Mouse (Mus musculus) right cerebral cortex, postnatal 4 days (tissue): Measurements from ENCODE around the gene Bclaf1.

Source experiments
- DNase-seq: peaks from one replicate; pipeline ENCODE4 v3.0.0-alpha.2; 2022

The Bclaf1 gene

GRCm38 (mm10) chr10:20317466-20317865, 5.2 kb downstream of the Bclaf1 start:
- no peak for DNase-seq

GRCm38 (mm10) chr10:20326226-20326625, 14.0 kb downstream of the Bclaf1 start:
- no peak for DNase-seq

GRCm38 (mm10) chr10:20331262-20331661, 19.0 kb downstream of the Bclaf1 start:
- DNase-seq = no peak

GRCm38 (mm10) chr10:20337872-20338271, 25.6 kb downstream of the Bclaf1 start:
- DNase-seq = no peak

- no peak for DNase-seq
Observed at GRCm38 (mm10) chr10:20345736-20346135, 33.5 kb downstream of the Bclaf1 start.

GRCm38 (mm10) chr10:20347285-20348214, 35.3 kb downstream of the Bclaf1 start, which contains the start of gene Mtfr2:
Mtfr2 (plus strand) TSS chr10:20347770.
- peak; percentile 96 for DNase-seq

- DNase-seq = no peak
Observed at GRCm38 (mm10) chr10:20348894-20349293, 36.6 kb downstream of the Bclaf1 start.

GRCm38 (mm10) chr10:20361542-20362449, 49.5 kb downstream of the Bclaf1 start:
- DNase-seq = no peak

GRCm38 (mm10) chr10:20362450-20363118, 50.3 kb downstream of the Bclaf1 start:
- DNase-seq = no peak

GRCm38 (mm10) chr10:20372046-20372445, 59.8 kb downstream of the Bclaf1 start:
- no peak for DNase-seq

GRCm38 (mm10) chr10:20377621-20378020, 65.4 kb downstream of the Bclaf1 start:
- no peak for DNase-seq

- no peak for DNase-seq
Observed at GRCm38 (mm10) chr10:20379071-20379735, 66.9 kb downstream of the Bclaf1 start.

- DNase-seq = peak; percentile 31
Observed at GRCm38 (mm10) chr10:20380798-20381197, 68.5 kb downstream of the Bclaf1 start.

- DNase-seq = no peak
Observed at GRCm38 (mm10) chr10:20381352-20381751, 69.1 kb downstream of the Bclaf1 start.

GRCm38 (mm10) chr10:20382807-20383419, 70.6 kb downstream of the Bclaf1 start:
- DNase-seq = no peak

- no peak for DNase-seq
Observed at GRCm38 (mm10) chr10:20390568-20390967, 78.3 kb downstream of the Bclaf1 start.
